Mouse (Mus musculus): ENCODE results near the gene Rala. TPM values are rescaled to one million over a fixed set of nuclear protein-coding genes. Genes with fewer than 3 reads are reported as not detected.

Rala gene
- polyA plus RNA-seq (2012), result 6.5 and 10.2 TPM in 2 replicates

GRCm38 (mm10) chr13:17944078-17944917, at the start of gene Rala:
Rala (minus strand) TSS chr13:17944239.
- TF ChIP-seq GATA1 (IDR thresholded peaks at IDR 0.05; ENCODE audit: low read length), result peak; percentile 78

DNA sequence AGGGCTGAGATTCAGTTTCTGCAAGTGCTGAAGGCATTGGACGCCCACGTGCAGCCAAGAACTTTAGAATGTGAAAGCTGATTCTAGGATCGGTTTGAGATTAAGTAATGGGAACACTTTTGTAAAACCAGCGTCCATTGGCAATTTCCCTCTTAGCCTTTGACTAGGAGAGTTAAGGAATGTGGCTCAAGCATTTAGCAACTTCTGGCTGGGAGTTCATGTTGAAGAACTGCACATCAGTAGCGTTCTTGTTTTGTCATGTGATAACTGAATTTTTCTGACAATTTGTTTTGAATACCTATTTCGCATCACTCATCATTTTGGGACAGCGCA, 49.4 kb upstream of the Rala start:
- TF ChIP-seq GATA1 (IDR thresholded peaks at IDR 0.05; ENCODE audit: low read length), result no peak

GRCm38 (mm10) chr13:17992697-17993514, 48.9 kb upstream of the Rala start, which contains the start of gene Yae1d1:
Yae1d1 (minus strand) TSS chr13:17993349.
- TF ChIP-seq GATA1 (IDR thresholded peaks at IDR 0.05; ENCODE audit: low read length), result no peak

DNA sequence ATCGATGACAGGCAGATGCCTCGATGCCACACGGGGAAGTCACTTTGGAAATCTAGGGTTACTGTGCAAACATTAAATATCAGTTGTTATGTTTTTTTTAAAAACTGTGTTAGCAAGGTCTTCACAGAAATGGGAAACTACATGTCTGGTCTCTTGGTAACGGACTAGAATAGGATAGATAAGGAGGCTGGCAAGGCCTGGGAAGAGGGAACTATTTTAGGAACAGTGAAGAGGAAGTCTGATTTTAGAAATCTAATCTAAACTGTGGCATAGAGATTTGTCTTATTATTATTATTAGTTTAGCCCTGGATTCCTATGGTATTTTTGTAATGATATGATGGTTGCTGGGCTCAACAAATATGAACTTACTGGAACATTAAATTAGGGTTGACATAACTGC, 48.0 kb upstream of the Rala start:
- no peak for TF ChIP-seq GATA1 (IDR thresholded peaks at IDR 0.05; ENCODE audit: low read length)

DNA sequence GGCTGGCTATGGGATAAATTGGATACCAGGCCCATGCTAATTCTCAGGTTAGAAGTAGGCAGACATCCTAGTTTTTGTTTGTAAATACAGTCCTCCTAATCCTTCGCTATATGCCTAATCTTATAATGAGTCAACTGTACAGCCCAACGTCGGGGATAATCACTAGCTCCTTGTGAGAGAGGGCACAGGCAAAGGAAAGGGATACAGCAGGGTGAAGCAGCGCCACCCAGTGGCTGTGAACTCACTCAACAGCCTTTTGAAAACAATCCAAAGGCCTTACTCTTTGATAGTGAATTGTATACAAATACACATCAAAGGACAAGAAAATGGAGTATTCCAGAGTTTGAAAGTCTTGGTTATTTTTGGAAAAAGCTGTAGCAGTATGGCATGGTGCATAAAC, 39.2 kb upstream of the Rala start:
- no peak for TF ChIP-seq GATA1 (IDR thresholded peaks at IDR 0.05; ENCODE audit: low read length)

GRCm38 (mm10) chr13:17982634-17983033, 38.6 kb upstream of the Rala start:
- no peak for TF ChIP-seq GATA1 (IDR thresholded peaks at IDR 0.05; ENCODE audit: low read length)

- no peak for TF ChIP-seq GATA1 (IDR thresholded peaks at IDR 0.05; ENCODE audit: low read length)
Measured at GRCm38 (mm10) chr13:17976854-17977739, 33.1 kb upstream of the Rala start.

- no peak for TF ChIP-seq GATA1 (IDR thresholded peaks at IDR 0.05; ENCODE audit: low read length)
Measured at GRCm38 (mm10) chr13:17975891-17976290, 31.9 kb upstream of the Rala start.

- no peak for TF ChIP-seq GATA1 (IDR thresholded peaks at IDR 0.05; ENCODE audit: low read length)
Measured at GRCm38 (mm10) chr13:17975457-17975856, 31.4 kb upstream of the Rala start.

- no peak for TF ChIP-seq GATA1 (IDR thresholded peaks at IDR 0.05; ENCODE audit: low read length)
Measured at GRCm38 (mm10) chr13:17974734-17975133, 30.7 kb upstream of the Rala start.

- TF ChIP-seq GATA1 (IDR thresholded peaks at IDR 0.05; ENCODE audit: low read length), result no peak
Measured at GRCm38 (mm10) chr13:17960613-17961012, 16.6 kb upstream of the Rala start.

- TF ChIP-seq GATA1 (IDR thresholded peaks at IDR 0.05; ENCODE audit: low read length), result no peak
Measured at GRCm38 (mm10) chr13:17954282-17954681, 10.2 kb upstream of the Rala start.

- no peak for TF ChIP-seq GATA1 (IDR thresholded peaks at IDR 0.05; ENCODE audit: low read length)
Measured at GRCm38 (mm10) chr13:17949555-17949954, 5.5 kb upstream of the Rala start.

DNA sequence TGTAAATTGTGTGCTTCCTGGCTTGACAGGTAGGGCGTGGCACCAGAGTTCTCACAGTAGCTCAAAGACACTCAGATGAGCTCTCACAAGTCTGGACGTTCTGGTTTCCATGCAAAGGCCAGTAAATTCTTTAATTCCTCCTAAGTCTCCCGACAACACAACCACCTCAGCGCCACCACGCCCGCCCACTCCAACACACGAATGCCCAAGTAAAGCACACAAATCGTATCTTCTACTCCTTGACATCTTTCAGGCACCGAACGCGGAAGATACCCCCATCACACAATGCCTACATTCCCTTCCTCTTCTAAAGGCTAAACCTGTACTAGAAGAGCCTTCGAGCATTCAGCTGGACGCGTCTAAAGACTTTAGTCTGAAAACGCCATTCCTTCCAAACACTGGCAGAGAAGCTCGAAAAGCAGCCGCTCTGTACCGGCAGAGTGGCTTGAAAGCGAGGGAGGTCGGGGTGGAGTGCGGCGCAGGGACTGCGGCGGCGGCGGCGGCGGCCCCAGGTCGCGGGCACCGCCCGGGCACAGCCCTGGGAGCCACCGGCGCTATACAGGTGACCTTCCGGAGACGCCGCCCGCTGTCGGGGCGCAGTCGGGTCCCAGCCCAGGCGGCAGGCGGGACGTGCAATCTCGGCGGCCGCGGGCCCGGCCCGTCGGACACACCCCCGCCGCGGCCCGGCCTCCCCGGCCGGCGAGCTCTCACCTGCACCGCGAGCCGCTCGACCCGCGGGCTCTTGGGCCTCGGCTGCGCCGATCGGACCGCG, 547 bp downstream of the Rala start:
- no peak for TF ChIP-seq GATA1 (IDR thresholded peaks at IDR 0.05; ENCODE audit: low read length)

GRCm38 (mm10) chr13:17942338-17942737, 1.7 kb downstream of the Rala start:
- TF ChIP-seq GATA1 (IDR thresholded peaks at IDR 0.05; ENCODE audit: low read length), result no peak
